Mouse (Mus musculus) Patski (cell line): Measurements from ENCODE around the gene Hnrnpdl. TPM values are rescaled to one million over a fixed set of nuclear protein-coding genes. Genes with fewer than 3 reads are reported as not detected.

Source experiments
- ATAC-seq: fragments of 100-300 bp; one replicate; pipeline ENCODE4 v1.8.0; 2021
- CTCF ChIA-PET: fragments of 350-600 bp; sonication (Branson Sonifier 250); formaldehyde crosslinking; loops from one replicate; lab custom pipeline; 2022; ENCODE audit warnings: inconsistent platforms; lab: Charles Lee
- POLR2A ChIA-PET: fragments of 350-600 bp; sonication (Branson Sonifier 250); formaldehyde crosslinking; loops from one replicate; lab custom pipeline; 2022; ENCODE audit warnings: antibody characterized with exemption, inconsistent platforms; lab: Charles Lee
- DNase-seq: peaks from one replicate; pipeline ENCODE4 v3.0.0-alpha.2; 2011; ENCODE audit warnings: low read depth, low spot score
- H3K27me3 ChIP-seq: fragments of 371-371 bp; one replicate; pipeline ENCODE4 v1.5.1; 2021
- CTCF ChIP-seq: fragments of 100-300 bp; IDR thresholded peaks from one replicate; pipeline ENCODE4 v1.5.1; 2021
- in situ Hi-C: fragments of 300-500 bp; cut with MboI; formaldehyde crosslinking; loops from 3 replicates; pipeline ENCODE4 v1.11.1; 2018; ENCODE audit warnings: low pct_unique_long_range_greater_than_20kb, mixed read lengths
- polyA plus RNA-seq: library from polyadenylated mRNA; unstranded; gene quantifications from one replicate; pipeline ENCODE4 v1.2.3, GENCODE M21; 2021

The Hnrnpdl gene
- polyA plus RNA-seq, 1 experiment from 2014 or later, result 171 TPM

- ChIA-PET CTCF (interaction anchor here (0.8 to 2.1 kb wide), 3 partner anchors 19 to 40 kb away, joined by 4 to 5 read pairs (median 4); no protein-coding TSS in a partner anchor), POLR2A (no interaction called here)
- ATAC-seq (no peak), DNase-seq (no peak)
- H3K27me3 ChIP-seq, result no peaks in the 10 kb centered on the region
- TF ChIP-seq CTCF, result no peak
- in situ Hi-C loops, result no loop called here
Measured at GRCm38 (mm10) chr5:100020089-100020488, 19.4 kb downstream of the Hnrnpdl start.

DNA sequence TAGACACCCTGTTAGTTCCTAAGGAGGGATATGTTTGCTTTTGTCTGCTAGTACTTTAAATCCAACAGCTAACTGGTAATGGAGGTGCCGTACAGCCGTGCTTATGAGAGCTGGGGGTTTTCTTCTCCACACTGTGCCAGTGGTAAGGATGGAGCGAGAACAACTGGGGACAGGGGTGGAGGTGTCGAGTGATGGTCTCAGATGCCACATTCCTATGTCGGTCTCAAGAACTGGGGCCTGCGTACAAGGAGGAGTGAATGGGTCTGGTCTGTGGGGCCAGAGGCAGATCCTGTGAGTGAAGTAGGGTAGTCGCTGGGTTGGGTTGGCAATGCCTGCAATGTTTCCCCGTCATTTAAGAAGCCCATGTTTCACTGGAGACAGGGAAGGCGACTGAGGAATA lies 26.9 kb downstream of the Hnrnpdl start:
- ChIA-PET POLR2A (no interaction called here), CTCF (no interaction called here)
- in situ Hi-C loops, result no loop called here
- no peaks in the 10 kb centered on the region for H3K27me3 ChIP-seq
- ATAC-seq (no peak), DNase-seq (no peak)
- TF ChIP-seq CTCF, result no peak

- ChIA-PET POLR2A (no interaction called here), CTCF (interaction anchor here (1.3 kb wide), 1 partner anchor 12 kb away, joined by 4 read pairs; no protein-coding TSS in a partner anchor)
- H3K27me3 ChIP-seq, result no peaks in the 10 kb centered on the region
- in situ Hi-C loops, result no loop called here
- no peak for TF ChIP-seq CTCF
- DNase-seq, result no peak
- ATAC-seq, result no peak
Measured at GRCm38 (mm10) chr5:100008485-100008884, 31.0 kb downstream of the Hnrnpdl start.

- POLR2A ChIA-PET, result no interaction called here
- in situ Hi-C loops, result no loop called here
- ATAC-seq (no peak), DNase-seq (no peak)
- H3K27me3 ChIP-seq, result no peaks in the 10 kb centered on the region
- CTCF ChIA-PET, result interaction anchor here (1.7 kb wide), 1 partner anchor 32 kb away, joined by 6 read pairs; the partner anchor contains the start of genes Enoph1 and Hnrnpdl
- TF ChIP-seq CTCF, result no peak
Measured at GRCm38 (mm10) chr5:100007040-100007375, 32.5 kb downstream of the Hnrnpdl start.

GRCm38 (mm10) chr5:100006324-100007039 lies 33.0 kb downstream of the Hnrnpdl start:
- CTCF ChIA-PET, result interaction anchor here (0.9 to 1.7 kb wide), 3 partner anchors 19 to 33 kb away, joined by 3 to 6 read pairs (median 3); partner anchors contain the start of genes Enoph1 and Hnrnpdl
- H3K27me3 ChIP-seq, result no peaks in the 10 kb centered on the region
- no peak for TF ChIP-seq CTCF
- POLR2A ChIA-PET, result interaction anchor here (1.0 to 1.1 kb wide), 2 partner anchors 10 to 35 kb away, joined by 3 to 5 read pairs; no protein-coding TSS in a partner anchor
- in situ Hi-C loops, result no loop called here
- DNase-seq (no peak), ATAC-seq (no peak)

DNA sequence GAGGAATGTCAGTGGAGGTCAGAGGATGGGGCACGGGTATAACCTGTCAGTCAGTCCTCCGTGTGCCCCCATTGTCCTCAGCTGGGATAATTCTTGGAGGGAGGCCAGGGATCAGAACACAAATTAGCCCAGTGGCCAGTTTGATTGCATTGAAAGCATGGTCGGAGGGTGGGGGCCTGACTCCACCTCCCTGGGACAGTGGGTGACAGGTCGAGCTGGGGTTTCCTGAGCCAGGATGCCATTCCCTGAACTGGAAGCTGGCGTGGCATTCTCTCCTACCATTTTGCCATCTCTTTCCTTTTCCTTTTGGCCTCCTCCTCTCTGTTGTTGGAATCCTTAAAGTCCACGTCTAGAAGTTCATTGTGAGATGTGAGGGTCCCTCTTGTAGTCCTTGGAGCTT lies 33.6 kb downstream of the Hnrnpdl start:
- ATAC-seq (no peak), DNase-seq (no peak)
- in situ Hi-C loops, result no loop called here
- ChIA-PET CTCF (interaction anchor here (0.9 to 1.7 kb wide), 3 partner anchors 20 to 33 kb away, joined by 3 to 6 read pairs (median 3); partner anchors contain the start of genes Enoph1 and Hnrnpdl), POLR2A (interaction anchor here (1.0 to 1.1 kb wide), 2 partner anchors 10 to 35 kb away, joined by 3 to 5 read pairs; no protein-coding TSS in a partner anchor)
- H3K27me3 ChIP-seq, result no peaks in the 10 kb centered on the region
- TF ChIP-seq CTCF, result no peak

- in situ Hi-C loops, result no loop called here
- DNase-seq (no peak), ATAC-seq (no peak)
- ChIA-PET CTCF (interaction anchor here (0.9 to 1.7 kb wide), 3 partner anchors 20 to 34 kb away, joined by 3 to 6 read pairs (median 3); partner anchors contain the start of genes Enoph1 and Hnrnpdl), POLR2A (interaction anchor here (1.0 to 1.1 kb wide), 2 partner anchors 9 to 34 kb away, joined by 3 to 5 read pairs; no protein-coding TSS in a partner anchor)
- no peaks in the 10 kb centered on the region for H3K27me3 ChIP-seq
- TF ChIP-seq CTCF, result no peak
Measured at GRCm38 (mm10) chr5:100005431-100005830, 34.0 kb downstream of the Hnrnpdl start.

- in situ Hi-C loops, result no loop called here
- no peak for TF ChIP-seq CTCF
- H3K27me3 ChIP-seq, result no peaks in the 10 kb centered on the region
- DNase-seq, result no peak
- no peak for ATAC-seq
- ChIA-PET POLR2A (no interaction called here), CTCF (no interaction called here)
Measured at GRCm38 (mm10) chr5:100003895-100004294, 35.6 kb downstream of the Hnrnpdl start.

- no peaks in the 10 kb centered on the region for H3K27me3 ChIP-seq
- no peak for TF ChIP-seq CTCF
- in situ Hi-C loops, result no loop called here
- no peak for DNase-seq
- no peak for ATAC-seq
- POLR2A ChIA-PET, result no interaction called here
- CTCF ChIA-PET, result no interaction called here
Measured at GRCm38 (mm10) chr5:100000500-100000899, 39.0 kb downstream of the Hnrnpdl start.

DNA sequence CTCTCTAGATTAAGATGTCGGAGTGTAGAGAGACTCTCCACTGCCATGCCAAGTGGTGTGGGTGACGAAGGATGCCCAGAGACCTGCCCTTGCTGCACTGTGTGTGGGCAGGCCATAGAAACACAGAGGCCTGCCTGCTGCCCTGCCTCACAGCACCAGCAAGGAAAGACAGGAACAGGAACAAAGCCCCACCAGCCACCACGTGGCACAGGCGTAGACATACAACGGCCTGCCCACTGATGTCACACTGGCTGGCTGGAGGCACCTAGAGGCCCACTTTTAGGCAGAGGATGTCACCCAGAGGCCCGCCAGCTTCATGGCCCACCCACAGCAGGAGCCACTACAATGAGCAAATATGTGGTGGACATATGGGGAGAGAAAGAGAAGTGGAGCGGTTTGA lies 39.4 kb downstream of the Hnrnpdl start:
- POLR2A ChIA-PET, result no interaction called here
- no peak for ATAC-seq
- no peak for DNase-seq
- CTCF ChIA-PET, result no interaction called here
- no peak for TF ChIP-seq CTCF
- H3K27me3 ChIP-seq, result no peaks in the 10 kb centered on the region
- in situ Hi-C loops, result no loop called here

GRCm38 (mm10) chr5:99994680-99995079 lies 44.8 kb downstream of the Hnrnpdl start:
- POLR2A ChIA-PET, result no interaction called here
- in situ Hi-C loops, result loop anchor here (5.0 kb wide), 1 partner anchor 38 kb away; no protein-coding TSS in a partner anchor
- CTCF ChIA-PET, result interaction anchor here (1.1 kb wide), 1 partner anchor 11 kb away, joined by 3 read pairs; no protein-coding TSS in a partner anchor
- TF ChIP-seq CTCF, result no peak
- no peak for ATAC-seq
- DNase-seq, result no peak
- H3K27me3 ChIP-seq, result no peaks in the 10 kb centered on the region
